Mouse (Mus musculus) bone marrow macrophage, adult 2 months (primary cell): ENCODE results near the gene Serpina11. TPM values are rescaled to one million over a fixed set of nuclear protein-coding genes. Genes with fewer than 3 reads are reported as not detected.

ENCODE experiments used
- H3K27ac ChIP-seq: 2 replicates; pipeline ENCODE4 v1.5.1; 2012; ENCODE audit warnings: low read depth, low read length; ENCODE audit not compliant: insufficient read depth
- H3K4me1 ChIP-seq: 2 replicates; pipeline ENCODE4 v1.6.1; 2012; ENCODE audit warnings: low read length; ENCODE audit not compliant: control insufficient read depth, insufficient read depth
- H3K4me3 ChIP-seq: 2 replicates; pipeline ENCODE4 v1.5.1; 2012; ENCODE audit warnings: mild to moderate bottlenecking, low read length, moderate library complexity; ENCODE audit not compliant: insufficient read depth
- CTCF ChIP-seq: IDR thresholded peaks from 2 replicates; pipeline ENCODE4 v1.5.1; 2012; ENCODE audit warnings: low read depth, mild to moderate bottlenecking, low read length, moderate library complexity
- POLR2A ChIP-seq: IDR thresholded peaks from 2 replicates; pipeline ENCODE4 v1.6.1; 2012; ENCODE audit warnings: mild to moderate bottlenecking, low read depth, low read length, borderline replicate concordance
- polyA plus RNA-seq: library from polyadenylated mRNA; stranded (reverse); fragments of >200 nt; gene quantifications from 2 replicates; pipeline ENCODE4 v1.2.4, GENCODE M21; 2012; ENCODE audit not compliant: missing spikeins, insufficient read depth, insufficient read length

Gene Serpina11
- polyA plus RNA-seq, 1 experiment: not detected

- no peak overlapping the region for H3K4me3 ChIP-seq
- H3K4me1 ChIP-seq: no peaks in the 10 kb centered on the region
- no peak for TF ChIP-seq CTCF
- TF ChIP-seq POLR2A: no peak
- no peak overlapping the region for H3K27ac ChIP-seq
Measured at GRCm38 (mm10) chr12:103946243-103946642, 43.5 kb downstream of the Serpina11 start.

Other genes with a start within 250 kb of the Serpina11 start
- not detected in 2 replicates for gene Serpina1d, start 216.4 kb downstream of the Serpina11 start, polyA plus RNA-seq
- not detected in 2 replicates for gene Serpina1b, start 159.6 kb downstream of the Serpina11 start, polyA plus RNA-seq
- not detected in 2 replicates for gene Serpina1a, start 126.4 kb downstream of the Serpina11 start, polyA plus RNA-seq
- gene Serpina1c, start 85.1 kb downstream of the Serpina11 start, polyA plus RNA-seq: not detected in 2 replicates
- gene Serpina1e, start 31.0 kb downstream of the Serpina11 start, polyA plus RNA-seq: not detected in 2 replicates
- gene Serpina9, start 23.8 kb upstream of the Serpina11 start, polyA plus RNA-seq: not detected in 2 replicates
- gene Serpina12, start 54.5 kb upstream of the Serpina11 start, polyA plus RNA-seq: not detected in 2 replicates
- gene Serpina5, start 111.2 kb upstream of the Serpina11 start, polyA plus RNA-seq: not detected in 2 replicates
- not detected in 2 replicates for gene Serpina3a, start 122.8 kb upstream of the Serpina11 start, polyA plus RNA-seq
- not detected in 2 replicates for gene Serpina3b, start 138.0 kb upstream of the Serpina11 start, polyA plus RNA-seq
- gene Serpina3c, start 163.9 kb upstream of the Serpina11 start, polyA plus RNA-seq: not detected in 2 replicates
- gene Serpina3f, start 224.6 kb upstream of the Serpina11 start, polyA plus RNA-seq: not detected in 2 replicates
- gene Serpina3g, start 246.3 kb upstream of the Serpina11 start, polyA plus RNA-seq: 0.66 and 0.75 TPM in 2 replicates